Mouse (Mus musculus) bone marrow macrophage, adult 2 months (primary cell): ENCODE results near the gene Unc119b.

ENCODE experiments used
- CTCF ChIP-seq: IDR thresholded peaks from 2 replicates; pipeline ENCODE4 v1.5.1; 2012; ENCODE audit warnings: low read depth, mild to moderate bottlenecking, low read length, moderate library complexity
- POLR2A ChIP-seq: IDR thresholded peaks from 2 replicates; pipeline ENCODE4 v1.6.1; 2012; ENCODE audit warnings: mild to moderate bottlenecking, low read depth, low read length, borderline replicate concordance

DNA sequence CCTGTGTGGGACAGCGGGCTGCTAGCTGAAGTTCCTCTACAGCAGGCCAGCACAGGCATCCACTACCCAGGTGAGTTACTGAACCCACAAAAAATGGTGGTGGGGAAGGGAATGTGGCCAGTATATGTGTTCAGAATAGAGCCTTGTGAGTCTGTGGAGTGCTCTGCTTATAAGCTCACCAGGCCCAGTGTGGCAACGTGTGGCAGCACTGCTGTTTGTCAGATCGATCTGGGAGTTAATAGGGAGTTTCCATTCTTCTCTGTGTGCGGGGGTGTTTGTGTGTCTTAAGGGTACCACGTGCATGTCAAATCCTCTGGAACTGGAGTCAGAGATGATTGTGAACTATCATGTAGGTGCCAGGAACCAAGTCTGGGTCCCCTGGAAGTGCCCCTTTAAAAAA lies 35.2 kb downstream of the Unc119b start:
- TF ChIP-seq CTCF (no peak), POLR2A (no peak)
